Mouse (Mus musculus): ENCODE measurements around the gene Mrpl16.

The Mrpl16 gene

GRCm38 (mm10) chr19:11770205-11770892 is at the start of gene Mrpl16:
TSS of gene Mrpl16 (plus strand) at chr19:11770391.
- peak; percentile 90 for DNase-seq

GRCm38 (mm10) chr19:11723870-11724269 is 46.3 kb upstream of the Mrpl16 start:
- DNase-seq, result no peak

- no peak for DNase-seq
Measured at GRCm38 (mm10) chr19:11724275-11724674, 45.9 kb upstream of the Mrpl16 start.

- no peak for DNase-seq
Measured at GRCm38 (mm10) chr19:11725915-11726314, 44.3 kb upstream of the Mrpl16 start.

GRCm38 (mm10) chr19:11727304-11727703 is 42.9 kb upstream of the Mrpl16 start:
- DNase-seq, result no peak

GRCm38 (mm10) chr19:11730278-11730677 is 39.9 kb upstream of the Mrpl16 start:
- DNase-seq, result no peak

GRCm38 (mm10) chr19:11736455-11736854 is 33.7 kb upstream of the Mrpl16 start:
- no peak for DNase-seq

- DNase-seq, result no peak
Measured at GRCm38 (mm10) chr19:11745680-11746079, 24.5 kb upstream of the Mrpl16 start.

- DNase-seq, result no peak
Measured at GRCm38 (mm10) chr19:11747298-11747697, 22.9 kb upstream of the Mrpl16 start, which contains the start of gene Gif. TSS of gene Gif (plus strand) at chr19:11747554.

GRCm38 (mm10) chr19:11765059-11765458 is 5.1 kb upstream of the Mrpl16 start:
- no peak for DNase-seq

GRCm38 (mm10) chr19:11766413-11766812 is 3.8 kb upstream of the Mrpl16 start:
- DNase-seq, result no peak

GRCm38 (mm10) chr19:11768163-11768562 is 2.0 kb upstream of the Mrpl16 start:
- no peak for DNase-seq

GRCm38 (mm10) chr19:11769257-11769920 is 802 bp upstream of the Mrpl16 start:
- peak; percentile 29 for DNase-seq

- DNase-seq, result peak; percentile 37
Measured at GRCm38 (mm10) chr19:11777191-11777865, 7.1 kb downstream of the Mrpl16 start.

GRCm38 (mm10) chr19:11785409-11786154 is 15.4 kb downstream of the Mrpl16 start:
- DNase-seq, result no peak

- DNase-seq, result no peak
Measured at GRCm38 (mm10) chr19:11787826-11788225, 17.6 kb downstream of the Mrpl16 start.

- no peak for DNase-seq
Measured at GRCm38 (mm10) chr19:11788876-11789275, 18.7 kb downstream of the Mrpl16 start.

- no peak for DNase-seq
Measured at GRCm38 (mm10) chr19:11791825-11792224, 21.6 kb downstream of the Mrpl16 start.

- no peak for DNase-seq
Measured at GRCm38 (mm10) chr19:11793741-11794359, 23.7 kb downstream of the Mrpl16 start.

GRCm38 (mm10) chr19:11794447-11794846 is 24.3 kb downstream of the Mrpl16 start:
- no peak for DNase-seq

GRCm38 (mm10) chr19:11800531-11801315 is 30.5 kb downstream of the Mrpl16 start:
- no peak for DNase-seq

- DNase-seq, result no peak
Measured at GRCm38 (mm10) chr19:11804423-11804822, 34.2 kb downstream of the Mrpl16 start.

Measured in cerebellum, adult 9-11 months (tissue).